ENCODE assay signal across 15 mouse cellular contexts in the genomic region with DNA sequence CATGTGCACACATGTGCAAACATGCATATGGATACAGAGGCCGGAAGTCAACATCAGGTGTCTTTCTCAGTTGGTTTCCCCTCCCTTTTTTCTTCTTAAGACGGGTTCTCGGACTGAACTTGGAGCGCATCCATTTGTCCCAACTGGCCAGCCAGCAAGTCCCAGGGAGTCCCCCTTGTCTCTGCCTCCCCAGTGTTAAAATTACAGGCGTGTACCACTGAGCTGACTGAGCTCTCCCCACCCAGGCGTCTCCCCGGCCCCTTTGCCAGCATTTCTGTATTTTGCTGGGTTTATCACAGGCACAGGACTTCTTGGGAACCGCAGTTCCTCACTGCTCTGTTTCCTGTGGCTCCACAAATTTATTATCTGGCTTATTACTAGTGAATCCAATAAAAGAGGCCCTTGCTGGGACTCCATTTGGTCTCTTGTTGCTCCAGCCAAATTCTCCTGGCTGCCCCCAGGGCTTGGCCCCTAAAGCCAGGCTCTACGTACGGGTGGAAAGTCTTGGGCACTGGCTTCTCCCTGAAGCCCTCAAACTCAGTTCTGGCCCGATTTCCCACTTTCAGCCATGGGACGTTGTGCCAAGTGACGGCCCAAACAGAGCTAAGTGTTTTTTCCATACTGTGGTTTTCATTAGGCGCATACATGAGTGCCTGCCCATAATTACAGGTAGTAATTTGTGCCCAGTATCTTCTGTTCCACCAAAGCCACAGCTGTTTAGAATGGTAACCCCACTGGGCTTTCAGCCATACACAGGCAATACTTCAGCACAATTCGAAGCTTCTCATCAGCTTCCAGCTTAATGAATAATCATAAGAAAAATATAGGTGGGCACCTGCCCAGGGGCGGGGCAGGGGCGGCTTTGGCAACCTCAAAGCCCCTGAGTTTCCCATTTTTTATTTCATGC. TPM values are rescaled to one million over a fixed set of nuclear protein-coding genes. Genes with fewer than 3 reads are reported as not detected.
A peak's percentile ranks its signal among the peaks of the same experiment; 100 is the strongest.
DNase-seq lines count a peak whose midpoint lies in the region; ATAC-seq lines count a peak whose summit lies in the region.
"Had no signal": no experiment of that assay in that cellular context is flagged by ENCODE, and none has a peak within 500 bp of the region (broad histone marks: within the 10 kb centered on the region; RNA-seq: fewer than 3 reads in every experiment).

No protein-coding gene starts in this region.

- 75% methylated on average over 17 of the region's 17 CpGs for WGBS in limb, embryonic 10.5 days

- no peaks in the 10 kb centered on the region for H3K36me3 ChIP-seq in limb, embryonic 10.5 days
- H3K36me3 ChIP-seq: heart, embryonic 15.5 days; hindbrain, embryonic 13.5 days had no signal

- ATAC-seq in activated CD4-positive, CD25-positive, alpha-beta regulatory T cell, adult 4 months: no peak
- ATAC-seq: forebrain, postnatal 0 days; liver, postnatal 0 days had no signal

- H3K4me1 ChIP-seq in limb, embryonic 10.5 days: peaks cover 52% of the 10 kb centered on the region

- peak; percentile 30 for DNase-seq in gastrocnemius, adult 18-20 months (ENCODE audit: low spot score)
- no peak for DNase-seq in gastrocnemius, adult 8-10 months (ENCODE audit: low spot score in 2 of 2)
- peak; percentile 16 for DNase-seq in urinary bladder, postnatal 14 days (ENCODE audit: low spot score)
- DNase-seq in urinary bladder, postnatal 4 days (ENCODE audit: low spot score in 2 of 2): no peak
- no peak for DNase-seq in limb, embryonic 10.5 days (ENCODE audit: low spot score)
- no peak for DNase-seq in lung, adult 18-20 months
- DNase-seq: forebrain, postnatal 0 days; kidney, adult 11 months; kidney, postnatal 10 days; liver, postnatal 0 days; lung, postnatal 4 days; thymus, postnatal 36 days had no signal

- H3K27ac ChIP-seq in limb, embryonic 10.5 days: peak overlapping the region; percentile 61
- H3K27ac ChIP-seq: heart, embryonic 15.5 days; hindbrain, embryonic 13.5 days had no signal

- H3K4me3 ChIP-seq in limb, embryonic 10.5 days: no peak overlapping the region
- H3K4me3 ChIP-seq: heart, embryonic 15.5 days; hindbrain, embryonic 13.5 days had no signal

- 0 out of 2 replicates have a peak, but pooled peaks cover 4% of the 10 kb centered on the region for H3K27me3 ChIP-seq in limb, embryonic 10.5 days (ENCODE audit: low read depth, poor library complexity, severe bottlenecking)
- H3K27me3 ChIP-seq: heart, embryonic 15.5 days; hindbrain, embryonic 13.5 days had no signal

- no peaks in the 10 kb centered on the region for H3K9me3 ChIP-seq in limb, embryonic 10.5 days (replicated peaks)
- H3K9me3 ChIP-seq: heart, embryonic 15.5 days; hindbrain, embryonic 13.5 days had no signal

RNA-seq across cellular contexts. Expression of a gene that starts 7.5 kb away (rescaled TPM):
- total RNA-seq in gastrocnemius, adult 18-20 months (2021): 1 to 10 TPM; 1.2 to 2.0 TPM
- 1 to 10 TPM in 2 of 4 experiments, under 1 TPM in 2; 0.87 to 1.7 (median 1.2) TPM for total RNA-seq in gastrocnemius, adult 8-10 months (2022)
- polyA plus RNA-seq in limb, embryonic 10.5 days (2016; fragmentation: Nextera tagmentation; extraction: Ambion mirVana): 0.13 and 0.25 TPM in 2 replicates
- polyA plus RNA-seq in activated CD4-positive, CD25-positive, alpha-beta regulatory T cell, adult 4 months (2017; shearing (Covaris generic)): 1 to 10 TPM; 2.1 to 2.2 TPM

Comparison
In these comparisons a context has a peak if more than half of its experiments do, and no peak if none do; other contexts are left out.
1. DNase-seq: peak in gastrocnemius, adult 18-20 months (single experiment) and urinary bladder, postnatal 14 days (single experiment); none in gastrocnemius, adult 8-10 months (0 of 2), urinary bladder, postnatal 4 days (0 of 2), limb, embryonic 10.5 days (single experiment) and lung, adult 18-20 months (0 of 2).